Mouse (Mus musculus) erythroblast, embryonic 14.5 days (primary cell): ENCODE results near the gene Zfp184.
"Not testable (repeated sequence)": the region's sequence is repeated elsewhere in the genome, so short reads cannot be mapped to it uniquely, and the experiment has no call there.

Experiments used
- GATA1 ChIP-seq: IDR thresholded peaks from 2 replicates; pipeline ENCODE4 v1.6.1; 2012; ENCODE audit warnings: low read length, inconsistent platforms, mixed read lengths
- TAL1 ChIP-seq: IDR thresholded peaks from 3 replicates; pipeline ENCODE4 v1.6.1; 2012; ENCODE audit warnings: low read length, inconsistent platforms, mixed read lengths

GRCm38 (mm10) chr13:21907807-21908155, 37.1 kb upstream of the Zfp184 start:
- TF ChIP-seq TAL1, GATA1: not testable (repeated sequence)
